Mouse (Mus musculus) gastrocnemius, postnatal 25 days (tissue): ENCODE measurements around the gene Gm21425. TPM values are rescaled to one million over a fixed set of nuclear protein-coding genes. Genes with fewer than 3 reads are reported as not detected.
"Not testable (repeated sequence)": the region's sequence is repeated elsewhere in the genome, so short reads cannot be mapped to it uniquely, and the experiment has no call there.

Source experiments
- DNase-seq: peaks from one replicate; pipeline ENCODE4 v3.0.0; 2022
- long read RNA-seq, 2 experiments: library from polyadenylated mRNA; stranded (forward); transcript quantifications; one replicate each; pipeline ENCODE4 v2.0.0; 2021
- total RNA-seq, 2 experiments: library from RNA; stranded (reverse); gene quantifications; 1 replicate in 1 of 2; 2 replicates in 1 of 2; pipeline ENCODE4 v1.2.3; 2021

The Gm21425 gene
- not detected for total RNA-seq
- long read RNA-seq, experiment 1 = 0 reads
- long read RNA-seq, experiment 2 = 0 reads

- not testable (repeated sequence) for DNase-seq
Measured at GRCm38 (mm10) chrY:13161668-13162067, at the start of gene Gm21425. Gm21425 (plus strand) TSS chrY:13161968.

GRCm38 (mm10) chrY:13133392-13133791 is 28.4 kb upstream of the Gm21425 start, which contains the start of gene Gm21891:
Gm21891 (minus strand) TSS chrY:13133492.
- DNase-seq = not testable (repeated sequence)

Other genes with a start within 250 kb of the Gm21425 start
- gene Gm20807, start 119.1 kb upstream of the Gm21425 start, total RNA-seq = not detected
- gene Gm21891, start 28.5 kb upstream of the Gm21425 start, total RNA-seq = not detected
- not detected for gene Gm21828, start 62.0 kb downstream of the Gm21425 start, total RNA-seq
- not detected for gene Gm21440, start 90.4 kb downstream of the Gm21425 start, total RNA-seq
- gene Gm21454, start 90.5 kb downstream of the Gm21425 start, total RNA-seq = not detected
- gene Gm21725, start 187.1 kb downstream of the Gm21425 start, total RNA-seq = not detected